Mouse (Mus musculus) embryo, embryonic 10.5 days (tissue): ENCODE data around the gene Slc41a3.

ENCODE experiments used
- DNase-seq: peaks from one replicate; pipeline ENCODE4 v3.0.0-alpha.2; 2015; ENCODE audit warnings: low spot score

The Slc41a3 gene

DNA sequence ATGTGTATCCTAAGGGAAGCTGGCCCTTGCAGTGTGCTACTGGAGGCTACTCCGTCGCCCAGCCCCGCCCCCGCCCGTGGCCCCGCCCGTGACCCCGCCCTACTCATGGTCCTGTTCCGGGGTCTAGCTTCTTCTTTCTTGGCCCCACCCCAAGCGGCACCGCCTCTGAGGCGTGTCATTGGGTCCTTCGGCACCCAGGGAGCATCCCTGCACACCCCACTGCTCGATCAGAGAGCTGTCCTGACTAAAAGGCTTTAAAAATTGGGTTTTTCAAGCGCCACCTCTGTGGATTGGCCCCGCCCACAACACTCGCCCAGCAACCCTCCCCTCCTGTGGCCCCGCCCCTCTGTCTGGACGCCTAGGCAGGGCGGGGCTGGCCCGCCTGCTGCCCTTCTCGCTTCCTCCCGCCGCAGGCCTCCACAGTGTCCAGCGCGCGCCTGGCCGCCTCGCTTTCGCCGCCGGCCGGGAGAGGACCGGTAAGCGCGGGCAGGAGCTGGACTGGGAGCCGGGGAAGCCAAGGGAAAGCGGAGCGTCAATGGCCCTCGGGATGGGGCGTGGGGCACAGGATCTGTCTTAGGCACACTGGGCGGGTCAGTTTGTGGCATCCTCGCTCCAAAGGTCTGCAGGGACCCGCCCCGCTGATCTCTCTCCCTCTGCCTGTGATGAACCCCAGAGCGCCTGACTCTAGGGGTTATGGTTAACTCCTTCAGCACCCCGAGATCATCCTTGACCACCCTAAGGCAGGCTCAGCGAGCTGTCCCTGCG lies at the start of gene Slc41a3:
Gene Slc41a3, plus strand, starts transcription at position 193 of the 765 bp plus-strand sequence.
- DNase-seq, result peak; percentile 94

DNA sequence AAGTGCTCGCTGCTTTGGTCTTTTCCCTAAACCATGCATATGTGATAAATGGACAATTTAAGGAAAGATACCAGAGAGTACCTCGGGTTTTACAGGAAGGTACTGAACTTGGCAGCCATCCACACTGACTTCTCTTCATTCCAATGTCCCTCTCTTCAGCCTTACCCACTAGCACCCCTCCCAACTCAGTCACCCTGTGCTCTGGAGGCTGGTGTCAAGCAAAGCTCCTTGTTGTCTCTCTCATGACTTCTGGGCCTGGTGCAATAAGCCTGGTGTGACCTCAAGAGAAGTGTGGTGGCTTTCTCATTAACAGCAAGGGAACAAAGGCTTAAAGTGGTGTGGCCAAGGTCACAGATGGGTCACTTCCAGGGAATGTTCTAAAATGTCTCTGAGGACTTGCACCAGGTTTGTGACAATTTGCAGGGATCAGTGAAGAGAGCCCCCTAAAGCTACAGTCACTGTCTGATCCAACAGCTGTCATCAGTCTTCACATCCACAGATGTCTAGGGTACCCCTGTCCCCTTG lies 47.9 kb upstream of the Slc41a3 start:
- DNase-seq, result no peak

DNA sequence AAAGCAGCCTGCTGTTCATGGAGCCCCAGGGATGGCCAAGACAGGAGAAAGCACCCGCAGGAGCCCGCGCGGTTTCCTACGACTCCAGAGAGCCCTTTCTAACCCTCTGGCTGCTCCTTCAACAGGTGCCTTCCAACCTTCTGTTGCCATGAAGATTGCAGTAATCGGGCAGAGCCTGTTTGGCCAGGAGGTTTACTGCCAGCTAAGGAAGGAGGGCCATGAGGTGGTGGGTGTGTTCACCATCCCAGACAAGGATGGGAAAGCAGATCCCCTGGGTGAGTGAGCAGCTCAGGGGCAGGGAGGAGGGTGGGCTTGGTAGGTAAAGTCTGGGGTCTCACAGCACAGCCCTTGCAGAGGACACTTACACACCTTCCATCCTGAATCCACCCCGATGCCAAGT lies 47.4 kb upstream of the Slc41a3 start:
- DNase-seq, result no peak

DNA sequence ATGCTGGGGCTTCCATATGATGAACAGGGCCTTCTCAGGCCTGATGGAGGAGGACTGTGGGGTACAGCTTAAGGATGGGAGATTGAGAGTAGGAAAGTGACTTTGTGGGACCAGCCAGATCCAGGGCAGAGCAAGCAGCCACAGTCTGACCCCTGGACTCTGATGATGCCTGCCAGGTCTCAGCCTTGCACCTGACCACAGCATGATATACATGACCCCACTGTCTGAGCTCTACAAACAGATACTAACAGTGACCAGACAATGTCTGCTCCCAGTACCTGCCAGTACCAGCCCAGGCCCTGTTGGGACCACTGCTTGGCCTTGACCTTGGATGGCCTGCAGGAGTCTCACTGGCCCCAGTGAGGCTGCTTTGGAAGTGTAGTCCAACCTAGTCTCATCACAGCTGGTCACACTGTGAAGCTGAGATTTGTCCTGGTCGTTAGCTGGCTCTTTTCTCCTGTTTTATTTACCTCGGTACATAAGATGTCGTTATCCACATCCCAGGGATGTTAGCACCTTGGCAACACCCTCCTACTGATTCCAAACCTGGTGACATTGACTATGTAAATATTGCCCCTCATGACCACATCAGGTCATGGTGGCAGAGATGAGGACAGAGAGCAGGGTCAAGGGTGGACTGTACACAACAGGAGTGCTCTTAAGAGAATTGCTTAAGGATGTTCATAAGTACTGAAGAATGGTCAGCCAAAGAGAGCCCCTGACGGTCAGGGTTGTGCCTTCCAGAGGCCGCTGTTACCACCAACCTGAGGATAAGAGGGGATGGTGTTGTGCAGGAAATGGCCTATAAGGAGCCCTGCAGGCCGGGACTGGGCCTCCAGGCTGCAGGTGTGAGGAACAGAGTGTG lies 46.5 kb upstream of the Slc41a3 start:
- DNase-seq, result no peak

DNA sequence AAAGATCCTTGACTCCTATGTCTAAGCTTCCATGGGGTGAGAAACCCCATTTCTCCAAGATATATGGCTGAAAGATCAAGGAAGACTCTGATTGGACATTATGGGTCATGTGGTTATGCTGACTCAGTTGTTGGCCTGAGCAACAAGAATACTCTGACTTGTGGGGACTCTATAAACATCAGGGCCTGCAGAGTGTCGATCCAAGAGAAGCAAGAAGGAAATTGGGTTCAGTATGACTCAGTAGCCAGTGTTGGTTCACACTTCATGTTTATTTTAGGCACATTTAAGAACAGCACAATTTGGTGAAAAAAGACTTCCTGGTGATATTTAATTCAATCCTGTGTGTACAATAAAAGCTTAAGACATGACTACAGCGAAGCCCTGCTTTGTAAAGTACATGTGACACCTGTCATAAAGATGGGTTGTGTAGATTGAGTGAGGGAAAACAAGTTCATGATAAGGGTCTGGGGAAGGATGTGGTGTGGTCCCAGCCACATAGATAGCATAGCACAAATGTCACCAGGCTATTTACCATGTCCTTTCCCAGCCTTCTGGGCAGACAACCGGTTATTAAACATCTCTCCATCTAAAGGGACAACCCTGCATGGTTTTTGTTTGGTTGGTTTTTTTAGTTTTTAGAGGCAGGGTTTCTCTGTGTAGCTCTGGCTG lies 44.0 kb upstream of the Slc41a3 start:
- no peak for DNase-seq

DNA sequence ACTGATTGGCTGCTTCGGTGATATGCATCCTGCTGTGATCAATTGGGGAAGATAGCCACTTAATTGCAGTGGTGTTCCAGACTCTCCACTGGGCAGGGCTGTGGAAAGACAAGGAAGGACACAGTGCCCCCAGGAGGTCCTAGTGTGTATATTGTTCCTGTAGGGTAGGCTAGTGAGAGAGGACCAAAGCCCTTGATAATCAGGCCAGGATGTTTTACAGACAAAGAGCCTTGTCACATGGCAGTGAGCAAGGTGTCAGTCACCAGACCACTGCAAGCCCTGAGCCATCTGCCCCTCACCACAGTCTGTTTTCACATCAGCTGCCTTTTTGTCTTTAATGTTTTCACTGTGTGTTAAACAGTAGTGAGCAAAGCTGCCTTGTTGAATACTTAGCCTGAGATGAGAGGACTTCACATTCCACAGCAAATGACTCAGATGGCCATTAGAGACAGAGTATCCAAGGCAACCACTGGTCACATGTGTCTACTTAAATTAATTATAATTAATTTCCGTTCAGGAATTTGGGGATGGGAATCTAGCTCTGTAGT lies 43.2 kb upstream of the Slc41a3 start:
- DNase-seq, result peak; percentile 48

DNA sequence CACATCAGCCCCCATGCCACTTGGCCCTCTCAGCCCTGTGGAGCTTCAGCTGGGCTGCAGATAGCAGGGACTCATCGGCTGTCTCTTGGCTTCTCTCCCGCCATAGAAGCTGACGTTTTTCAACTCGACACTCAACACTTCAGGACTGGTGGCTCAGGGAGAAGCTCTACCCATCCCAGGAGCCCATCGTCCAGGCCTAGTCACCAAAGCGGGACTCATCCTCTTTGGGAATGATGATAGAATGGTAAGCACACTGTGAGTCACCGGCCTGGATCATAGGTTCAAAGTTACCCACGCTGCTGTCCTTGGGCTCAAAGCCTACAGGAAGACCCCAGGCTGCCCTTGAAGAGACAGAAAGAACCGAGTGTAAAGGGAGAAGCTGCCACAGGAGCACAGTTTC lies 40.3 kb upstream of the Slc41a3 start:
- no peak for DNase-seq

DNA sequence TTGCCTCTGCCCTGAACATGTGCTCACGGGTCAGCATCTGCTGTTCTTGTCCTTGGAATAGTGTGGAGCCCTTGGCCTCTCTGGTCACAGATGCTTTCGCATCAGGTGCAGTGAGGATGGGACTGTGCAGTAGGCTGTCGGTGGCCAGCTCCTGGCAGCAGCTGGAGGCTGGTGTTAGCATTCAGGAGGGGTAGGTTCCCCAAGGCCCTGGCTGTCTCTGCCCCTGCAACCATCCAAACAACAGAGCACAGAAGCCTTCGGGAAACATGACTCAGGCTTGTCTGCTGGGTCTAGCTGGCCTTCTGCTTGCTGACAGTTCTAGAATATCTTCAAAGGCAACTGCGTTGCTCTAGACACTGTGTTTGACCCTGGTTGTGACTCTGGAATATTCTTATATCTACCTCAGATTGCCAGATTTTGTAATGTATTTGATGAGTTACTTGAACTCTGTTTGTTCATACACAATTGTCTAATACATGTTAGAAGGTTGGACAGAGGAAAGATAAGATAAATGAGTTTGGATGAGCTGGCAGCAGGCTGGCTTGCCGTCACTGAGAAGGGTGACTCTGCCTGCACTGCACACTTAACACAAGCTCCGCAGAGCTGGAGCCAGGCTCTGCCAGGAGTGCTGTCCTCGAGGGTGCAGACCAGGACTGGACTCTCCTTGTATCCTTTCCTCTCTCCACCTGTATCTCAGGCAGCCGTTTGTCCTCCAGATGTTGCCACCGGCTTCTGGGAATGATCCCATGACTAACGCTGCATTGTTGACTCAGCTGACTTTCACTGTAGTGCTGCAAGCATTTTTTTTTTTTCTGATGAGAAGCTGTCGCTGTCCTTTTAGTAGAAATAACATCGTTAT lies 38.9 kb upstream of the Slc41a3 start:
- DNase-seq, result peak; percentile 6

DNA sequence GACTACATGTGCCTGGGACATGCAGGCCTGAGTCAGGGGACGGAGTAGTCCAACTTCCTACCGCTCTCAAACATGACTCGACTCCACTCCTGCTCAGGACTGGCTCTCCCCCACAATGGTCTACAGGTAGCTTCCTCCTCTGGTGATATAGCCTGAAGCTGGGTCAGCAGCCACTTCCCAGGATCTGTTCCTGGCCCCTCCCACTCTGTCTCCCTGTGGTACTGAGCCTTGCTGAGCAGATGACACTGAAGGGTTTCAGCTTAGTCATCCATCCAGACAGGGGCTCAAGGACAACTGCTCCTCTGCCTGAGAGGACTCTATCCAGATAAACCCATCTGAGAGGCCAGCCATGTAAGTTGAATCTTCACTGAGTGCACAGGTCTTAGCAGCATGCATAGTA lies 37.0 kb upstream of the Slc41a3 start:
- DNase-seq, result no peak

DNA sequence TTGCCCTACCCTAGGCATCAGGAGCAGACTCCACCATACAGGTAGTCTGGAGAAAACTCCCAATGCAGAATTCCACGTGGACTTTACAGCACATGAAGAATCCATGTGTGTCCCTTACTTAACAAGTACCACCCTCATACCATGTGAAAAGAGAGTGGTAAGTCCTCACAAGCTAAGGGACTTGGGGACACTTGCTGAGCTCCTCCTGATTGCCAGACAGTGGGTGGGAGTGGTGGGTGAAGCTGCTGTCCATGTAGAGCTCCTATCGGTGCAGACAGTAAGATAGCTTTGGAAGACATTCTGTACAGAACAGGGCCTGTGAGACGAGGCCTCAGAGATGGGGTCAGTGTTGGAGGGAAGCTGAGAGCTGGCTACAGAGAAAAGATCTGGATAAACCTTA lies 36.6 kb upstream of the Slc41a3 start:
- no peak for DNase-seq

DNA sequence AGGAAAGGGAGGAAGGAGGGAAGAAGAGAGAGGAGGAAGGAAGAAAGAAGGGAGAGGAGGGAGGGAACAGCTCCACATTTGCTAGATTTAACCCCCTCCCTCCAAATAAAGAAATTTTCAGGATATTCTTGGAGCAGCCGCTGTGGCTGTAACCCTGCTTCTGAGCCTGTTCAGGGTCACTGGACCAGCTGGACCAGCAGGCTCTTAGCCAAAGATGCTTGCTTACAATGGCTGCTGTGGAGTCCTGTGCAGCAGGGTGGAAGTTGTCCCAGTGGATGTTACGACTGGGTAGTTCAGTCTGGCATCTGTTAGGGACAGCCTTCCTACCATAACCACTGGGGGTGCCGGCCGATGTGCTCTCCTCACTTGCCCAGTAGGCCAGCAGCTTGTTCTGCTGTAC lies 35.8 kb upstream of the Slc41a3 start:
- no peak for DNase-seq

DNA sequence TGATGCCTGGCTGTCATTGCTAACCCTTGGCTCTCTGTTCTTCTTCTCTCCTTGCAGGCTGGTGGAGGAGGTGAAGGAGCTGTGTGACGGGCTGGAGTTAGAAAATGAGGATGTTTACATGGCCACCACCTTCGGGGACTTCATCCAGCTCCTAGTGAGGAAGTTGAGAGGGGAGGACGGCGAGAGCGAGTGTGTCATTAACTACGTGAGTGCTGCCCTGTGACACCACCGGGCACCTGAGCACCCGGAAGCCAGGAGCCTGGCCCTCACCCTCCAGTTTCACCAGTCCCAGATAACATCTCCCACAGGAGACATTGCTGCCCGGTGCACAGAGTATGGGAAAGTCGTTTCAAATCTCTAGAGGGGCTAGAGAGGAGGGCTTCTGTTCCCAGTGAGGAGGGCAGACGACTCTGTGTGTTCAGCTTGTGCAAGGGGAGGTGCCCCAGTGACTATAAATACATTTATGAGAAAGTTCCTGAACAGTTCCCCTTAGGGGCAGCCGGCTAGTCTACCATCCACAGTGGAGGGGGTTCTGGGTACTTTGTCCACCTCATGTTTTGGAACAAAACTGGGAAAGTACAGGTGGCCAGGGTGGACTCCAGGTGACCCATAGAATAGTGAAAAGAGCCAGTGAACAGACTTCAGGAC lies 34.7 kb upstream of the Slc41a3 start:
- DNase-seq, result no peak

DNA sequence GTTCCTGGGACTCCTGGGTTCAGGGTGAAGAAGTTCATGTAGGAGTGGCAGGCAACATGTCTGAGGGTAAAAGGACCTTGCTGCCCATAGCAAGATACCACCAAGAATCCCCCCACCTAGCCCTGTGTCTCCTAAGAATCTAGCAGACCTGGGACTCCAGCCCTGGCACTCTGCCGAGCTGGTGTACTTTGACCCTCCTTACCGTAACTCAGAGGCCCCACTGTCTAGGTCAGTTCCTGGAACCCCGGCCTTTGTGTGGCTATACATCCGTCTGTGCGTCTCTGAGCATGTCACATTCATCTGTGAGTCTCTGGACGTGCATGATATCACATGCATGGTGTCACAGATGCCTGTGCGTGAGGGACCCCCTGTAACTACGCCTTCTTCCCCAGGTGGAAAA lies 34.1 kb upstream of the Slc41a3 start:
- no peak for DNase-seq

DNA sequence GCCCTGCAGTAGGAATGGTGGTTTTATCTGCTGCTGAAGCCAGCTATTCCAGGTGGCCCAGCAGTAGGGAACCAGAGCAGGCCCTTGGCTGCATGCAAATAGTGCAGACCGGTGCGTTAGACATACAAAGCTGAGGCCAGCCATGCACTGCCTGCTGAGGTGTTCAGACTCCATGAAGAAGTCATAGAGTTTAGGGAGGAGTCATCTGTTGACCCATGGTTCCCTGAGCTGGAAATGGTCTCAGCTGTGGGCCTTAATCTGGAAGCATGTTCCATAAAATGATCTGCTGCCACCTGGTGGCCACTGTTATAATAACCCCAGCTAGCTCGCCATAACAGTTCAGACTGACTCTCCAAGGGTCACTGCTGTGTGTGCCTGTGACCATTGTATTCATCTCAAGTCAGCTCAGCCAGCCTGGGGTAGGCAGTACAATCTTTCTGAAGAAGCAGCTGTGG lies 29.2 kb upstream of the Slc41a3 start:
- DNase-seq, result peak; percentile 91

DNA sequence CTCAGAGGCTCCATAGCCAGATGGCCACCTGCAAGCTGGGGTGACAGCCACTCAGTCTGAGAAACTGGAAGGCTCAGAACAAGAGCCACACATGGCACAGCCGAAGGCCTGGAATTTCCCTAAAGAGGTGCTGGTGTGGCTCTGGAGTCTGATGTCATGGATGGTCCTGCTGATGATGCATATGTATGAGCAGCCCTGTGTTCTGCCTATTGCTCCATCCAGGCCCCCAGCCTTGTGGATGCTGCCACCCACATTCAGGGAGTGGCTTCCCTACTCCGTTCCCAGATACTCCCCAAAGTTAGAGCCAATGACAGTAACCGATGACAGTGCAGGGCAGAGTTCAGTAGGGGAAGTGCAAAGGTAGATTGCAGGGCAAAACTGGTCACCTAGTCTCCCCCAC lies 26.4 kb upstream of the Slc41a3 start:
- no peak for DNase-seq

DNA sequence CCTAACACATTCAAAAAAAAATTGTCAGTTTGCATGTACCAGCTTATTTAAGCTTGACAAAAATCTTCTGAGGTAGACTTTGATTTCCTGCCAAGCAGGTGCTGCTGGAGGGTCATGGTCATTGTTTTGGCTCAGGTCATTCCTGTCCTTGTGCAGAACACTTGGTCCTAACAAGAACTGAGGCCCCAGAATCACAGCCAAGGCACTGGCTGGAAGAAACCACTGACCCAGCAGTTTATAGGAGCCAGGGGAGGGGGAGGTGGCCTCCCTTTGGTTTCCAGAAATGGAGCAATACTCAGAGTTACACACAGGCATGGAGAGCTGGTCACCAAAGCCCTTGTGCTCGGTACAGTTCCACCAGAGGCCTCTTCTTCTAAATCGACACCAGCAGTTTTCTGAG lies 22.2 kb upstream of the Slc41a3 start:
- no peak for DNase-seq

DNA sequence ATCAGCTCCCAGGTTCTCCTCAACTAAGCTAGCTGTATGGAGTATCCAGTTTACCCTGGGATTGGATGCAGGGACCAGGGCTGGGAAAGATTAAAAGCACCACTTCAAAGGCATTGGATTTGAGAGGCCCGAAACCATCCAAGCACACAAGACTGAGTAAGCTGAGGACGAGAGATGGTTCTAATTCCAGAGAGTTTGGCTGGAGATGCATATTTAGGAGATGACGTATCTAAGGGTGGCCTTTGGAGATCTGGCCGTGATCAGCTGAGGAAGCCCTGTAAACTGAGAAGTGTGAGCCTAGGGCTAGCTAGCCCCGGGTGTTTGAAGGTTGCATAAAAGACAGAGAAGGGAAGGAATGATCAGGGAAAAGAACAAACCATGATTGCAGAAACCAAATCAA lies 16.4 kb upstream of the Slc41a3 start:
- no peak for DNase-seq

DNA sequence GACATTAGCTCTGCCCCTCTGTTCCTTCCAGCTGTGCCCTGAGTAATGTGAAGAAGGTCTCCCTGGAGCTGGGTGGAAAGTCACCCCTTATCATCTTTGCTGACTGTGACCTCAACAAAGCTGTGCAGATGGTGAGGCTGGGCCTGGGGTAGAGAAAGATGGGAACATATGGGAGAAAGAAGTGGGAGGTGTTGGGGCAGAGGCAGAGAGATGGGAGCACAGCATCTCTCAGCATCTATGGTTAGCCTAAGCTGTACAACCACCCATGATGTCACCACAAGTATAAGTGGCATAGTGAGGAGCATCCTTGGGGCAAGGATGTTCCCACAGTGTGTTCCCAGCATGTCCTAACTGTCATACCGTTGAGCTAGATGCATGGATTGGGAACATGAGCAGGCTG lies 13.8 kb upstream of the Slc41a3 start:
- DNase-seq, result no peak

DNA sequence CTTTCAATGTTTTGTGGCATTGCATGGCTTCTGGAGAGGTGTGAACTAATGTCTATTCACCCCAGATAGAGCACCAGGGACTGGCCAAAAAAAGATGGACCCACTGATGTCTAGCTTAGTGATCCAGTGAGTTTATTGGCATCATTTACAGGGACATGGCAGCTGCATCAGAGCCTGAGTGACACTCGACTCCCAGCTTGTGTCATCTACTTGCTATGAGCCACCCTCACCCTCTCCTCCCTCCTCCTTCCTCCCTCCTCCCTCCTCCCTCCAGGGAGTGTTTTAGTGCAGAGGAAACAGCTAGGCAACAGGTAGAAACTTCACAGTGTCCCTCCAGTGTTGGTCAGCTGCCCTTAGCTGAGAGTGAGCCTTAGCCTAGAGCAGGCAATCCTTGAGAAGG lies 9.6 kb upstream of the Slc41a3 start:
- DNase-seq, result no peak

DNA sequence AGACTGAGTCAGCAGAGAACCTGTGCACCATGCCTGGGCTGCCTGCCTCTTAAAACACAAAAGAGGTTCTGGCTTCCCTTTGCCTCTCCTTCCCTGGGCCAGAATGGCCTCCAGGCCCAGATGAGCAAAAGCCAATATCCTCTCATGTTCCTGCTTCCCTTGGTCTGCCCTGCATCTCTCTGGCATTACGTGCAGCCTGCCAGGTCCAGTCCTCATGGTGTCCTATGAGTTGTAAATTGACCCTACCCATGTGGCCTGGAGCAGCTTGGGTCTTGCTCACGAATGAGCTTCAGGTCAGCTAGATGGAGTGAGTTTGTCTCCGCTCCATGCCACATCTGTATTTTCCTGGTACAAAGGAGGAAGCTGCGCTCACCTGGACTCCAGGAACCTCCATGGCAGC lies 7.5 kb upstream of the Slc41a3 start:
- no peak for DNase-seq

DNA sequence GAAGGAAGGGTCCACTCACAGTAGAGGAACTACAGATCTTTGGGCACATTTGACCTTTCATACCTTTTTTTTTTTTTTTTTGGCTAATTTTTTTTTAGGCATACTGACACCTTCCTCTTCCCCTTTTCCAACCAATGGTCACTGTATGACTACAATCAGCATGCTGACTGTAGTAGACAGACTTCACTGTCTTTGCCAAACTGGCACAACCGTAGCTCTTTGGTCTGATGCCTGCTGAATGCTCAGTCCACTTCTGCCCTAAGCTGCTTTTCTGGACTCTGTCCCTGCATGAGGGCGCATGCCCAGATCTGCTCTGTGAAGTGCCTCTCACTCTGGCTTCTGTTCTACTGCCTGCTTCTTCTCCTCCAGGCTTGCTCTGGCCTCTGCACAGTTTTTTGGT lies 6.9 kb upstream of the Slc41a3 start:
- no peak for DNase-seq
